Mouse (Mus musculus) intestine, embryonic 14.5 days (tissue): Measurements from ENCODE around the gene Susd2. TPM values are rescaled to one million over a fixed set of nuclear protein-coding genes. Genes with fewer than 3 reads are reported as not detected.

Source experiments
- ATAC-seq: fragments of 200-750 bp; cut with Nextera tagmentation; replicated peaks from 2 replicates; pipeline ENCODE4 v1.8.0; 2017; ENCODE audit warnings: low read depth, moderate number of reproducible peaks, moderate TSS enrichment, moderate library complexity; ENCODE audit not compliant: low FRiP score, low TSS enrichment
- DNase-seq: peaks from one replicate; pipeline ENCODE4 v3.0.0-alpha.2; 2018; ENCODE audit warnings: low spot score
- H3K27ac ChIP-seq: fragments of 300-500 bp; sonication (generic); 2 replicates; pipeline ENCODE4 v1.5.1; 2014; ENCODE audit warnings: low read depth, mild to moderate bottlenecking, control low read depth
- H3K27me3 ChIP-seq: fragments of 300-500 bp; sonication (generic); replicated peaks from 2 replicates; pipeline ENCODE4 v1.6.1; 2014; ENCODE audit warnings: low read length, control low read depth; ENCODE audit not compliant: control insufficient read depth, insufficient read depth
- H3K36me3 ChIP-seq: fragments of 300-500 bp; sonication (generic); 2 replicates; pipeline ENCODE4 v1.6.1; 2014; ENCODE audit warnings: low read length, control low read depth; ENCODE audit not compliant: control insufficient read depth, insufficient read depth
- H3K4me1 ChIP-seq: fragments of 300-500 bp; sonication (generic); replicated peaks from 2 replicates; pipeline ENCODE4 v1.6.1; 2014; ENCODE audit warnings: low read length, control low read depth, mixed read lengths; ENCODE audit not compliant: control insufficient read depth, insufficient read depth
- H3K4me2 ChIP-seq: fragments of 300-500 bp; sonication (generic); 2 replicates; pipeline ENCODE4 v1.6.1; 2014; ENCODE audit warnings: low read length
- H3K4me3 ChIP-seq: fragments of 300-500 bp; sonication (generic); 2 replicates; pipeline ENCODE4 v1.5.1; 2014; ENCODE audit warnings: low read depth, low read length, control low read depth, mixed read lengths
- H3K9ac ChIP-seq: fragments of 300-500 bp; sonication (generic); 2 replicates; pipeline ENCODE4 v1.6.1; 2014; ENCODE audit warnings: mild to moderate bottlenecking, low read length
- H3K9me3 ChIP-seq: fragments of 300-500 bp; sonication (generic); 2 replicates; pipeline ENCODE4 v1.6.1; 2016; ENCODE audit warnings: low read length, control low read depth; ENCODE audit not compliant: control insufficient read depth
- WGBS: fragments of 180-500 bp; shearing (Covaris S2); extraction: QIAGEN DNeasy Blood & Tissue Kit; methylation state at CpG from one replicate; pipeline ENCODE4 v1.1.7; 2014; 5-methylcytosine and 5-hydroxymethylcytosine counted together
- polyA plus RNA-seq: library from polyadenylated mRNA; unstranded; fragments of >200 nt; fragmentation: Nextera tagmentation; extraction: Ambion mirVana; gene quantifications from 2 replicates; pipeline ENCODE4 v1.2.1, GENCODE M21; 2014

Gene Susd2
- polyA plus RNA-seq, 1 experiment from 2014 or later = 13.0 TPM

DNA sequence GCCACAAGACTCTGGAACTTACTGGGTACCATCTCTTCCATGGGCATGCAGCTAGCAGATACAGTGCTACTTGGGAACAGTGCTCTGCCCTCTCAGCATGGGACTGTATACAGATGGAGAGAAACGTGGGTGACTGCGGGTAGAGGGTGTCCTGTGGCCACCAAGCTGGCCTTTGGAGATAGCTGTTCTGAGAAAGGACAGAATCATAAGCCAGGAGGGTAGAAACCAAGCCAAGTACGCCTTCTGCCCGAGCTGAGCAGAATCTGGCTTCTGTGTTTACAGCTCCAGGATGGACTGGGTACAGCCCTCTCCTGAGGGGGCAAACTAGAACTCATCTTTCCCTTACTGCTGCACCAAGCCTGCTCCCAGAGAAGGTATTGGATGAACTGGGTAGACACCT is 18.8 kb upstream of the Susd2 start:
- Histone ChIP-seq H3K36me3 (peaks cover 44% of the 10 kb centered on the region), H3K9ac (no peak overlapping the region), H3K27me3 (no peaks in the 10 kb centered on the region), H3K4me2 (no peak overlapping the region), H3K9me3 (no peaks in the 10 kb centered on the region), H3K4me1 (peaks cover 13% of the 10 kb centered on the region), H3K4me3 (no peak overlapping the region), H3K27ac (no peak overlapping the region)
- DNase-seq (no peak), ATAC-seq (no peak)
- 92% methylated on average over 4 of the region's 4 CpGs for WGBS

DNA sequence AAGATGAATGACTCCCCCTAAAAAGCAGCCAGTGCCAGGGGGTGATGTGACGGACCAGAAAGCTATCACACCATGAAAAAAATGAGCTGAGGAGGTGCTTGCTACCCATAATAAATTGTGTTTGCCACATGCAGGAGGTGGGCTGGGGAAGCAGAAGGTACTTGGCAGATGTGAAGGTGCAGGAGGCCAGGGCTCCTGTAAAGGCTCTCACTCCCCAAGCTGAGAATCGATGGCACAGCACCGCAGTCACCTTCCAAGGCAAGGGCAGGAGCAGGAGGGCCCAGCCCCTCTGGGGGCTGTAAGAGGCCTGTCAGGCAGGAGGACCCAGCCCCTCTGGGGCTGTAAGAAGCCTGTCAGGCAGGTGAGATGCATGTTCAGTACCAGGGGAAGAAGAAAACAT is 18.1 kb upstream of the Susd2 start:
- Histone ChIP-seq H3K4me2 (no peak overlapping the region), H3K4me3 (no peak overlapping the region), H3K27ac (no peak overlapping the region), H3K9me3 (no peaks in the 10 kb centered on the region), H3K27me3 (no peaks in the 10 kb centered on the region), H3K36me3 (peaks cover 51% of the 10 kb centered on the region), H3K9ac (no peak overlapping the region), H3K4me1 (peaks cover 12% of the 10 kb centered on the region)
- no peak for DNase-seq
- WGBS = 83% methylated on average over 3 of the region's 3 CpGs
- ATAC-seq = no peak

DNA sequence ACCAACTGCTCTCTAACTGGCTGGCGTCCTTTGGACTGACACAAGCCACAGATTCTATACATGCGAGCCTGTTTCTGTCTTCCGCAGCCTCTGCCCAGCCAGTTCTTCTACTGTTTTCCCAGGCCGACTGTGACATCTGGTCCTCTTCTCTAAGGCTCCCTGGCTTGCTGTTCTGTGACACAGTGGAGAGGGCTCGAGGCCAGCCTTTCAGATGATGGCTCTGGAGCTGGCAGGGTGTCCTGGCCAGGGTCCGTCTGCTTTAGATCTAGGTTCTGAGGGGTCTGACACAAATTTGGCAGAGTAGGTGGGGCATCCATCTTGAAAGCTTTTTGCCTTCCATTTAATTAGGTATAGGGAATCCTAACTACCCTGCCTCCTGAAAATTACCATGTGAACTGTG is 17.6 kb upstream of the Susd2 start:
- no peak for DNase-seq
- Histone ChIP-seq H3K9ac (no peak overlapping the region), H3K4me1 (peaks cover 7% of the 10 kb centered on the region), H3K4me2 (no peak overlapping the region), H3K27ac (no peak overlapping the region), H3K27me3 (no peaks in the 10 kb centered on the region), H3K36me3 (peaks cover 56% of the 10 kb centered on the region), H3K9me3 (no peaks in the 10 kb centered on the region), H3K4me3 (no peak overlapping the region)
- ATAC-seq = no peak
- 79% methylated on average over 6 of the region's 6 CpGs for WGBS

DNA sequence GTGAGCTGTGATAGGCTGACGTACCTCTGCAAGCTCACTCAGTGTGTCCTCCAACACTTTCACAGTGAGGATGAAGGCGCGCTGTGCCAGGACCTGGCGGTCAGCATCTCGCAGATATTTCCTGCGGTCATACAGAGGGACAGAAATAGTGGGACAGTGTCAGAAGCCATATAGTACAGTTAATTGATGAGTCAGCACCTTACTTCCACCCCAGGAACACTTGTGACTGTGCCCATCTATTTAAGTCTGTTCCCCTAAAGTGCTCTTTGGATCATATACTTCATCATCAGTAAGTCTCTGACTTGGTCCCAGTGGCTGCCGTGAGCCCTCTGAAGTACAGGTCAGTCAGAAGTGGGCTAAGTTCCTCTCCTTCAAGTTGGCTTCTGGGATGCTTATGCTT is 14.0 kb upstream of the Susd2 start:
- DNase-seq (no peak), ATAC-seq (no peak)
- H3K27me3 ChIP-seq = no peaks in the 10 kb centered on the region
- no peak overlapping the region for H3K4me3 ChIP-seq
- H3K27ac ChIP-seq = no peak overlapping the region
- H3K9ac ChIP-seq = no peak overlapping the region
- H3K36me3 ChIP-seq = peaks cover 81% of the 10 kb centered on the region
- 98% methylated on average over 7 of the region's 7 CpGs for WGBS
- H3K4me2 ChIP-seq = no peak overlapping the region
- no peaks in the 10 kb centered on the region for H3K9me3 ChIP-seq
- H3K4me1 ChIP-seq = no peaks in the 10 kb centered on the region

DNA sequence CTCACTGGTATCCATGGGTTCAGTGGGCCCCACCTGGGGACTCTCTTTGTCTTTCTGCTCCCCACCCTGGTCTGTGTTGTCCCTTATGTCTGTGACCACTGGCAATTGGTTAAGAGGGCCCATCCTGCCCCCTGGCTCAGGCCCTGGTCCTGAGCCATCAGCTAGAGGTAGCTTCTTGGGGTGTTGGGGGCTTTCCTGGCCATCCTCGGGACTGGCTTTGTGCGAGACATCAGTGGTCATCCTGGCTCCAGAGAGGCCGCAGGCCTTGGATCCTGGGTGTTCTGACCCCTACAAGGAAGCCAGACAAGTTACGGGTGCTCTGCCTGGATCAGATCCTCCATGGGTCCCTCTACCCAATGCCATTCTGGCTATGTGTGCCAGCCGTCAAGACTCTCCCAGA is 13.4 kb upstream of the Susd2 start:
- ATAC-seq = no peak
- H3K27ac ChIP-seq = no peak overlapping the region
- peaks cover 82% of the 10 kb centered on the region for H3K36me3 ChIP-seq
- no peak overlapping the region for H3K4me3 ChIP-seq
- no peak for DNase-seq
- no peak overlapping the region for H3K4me2 ChIP-seq
- no peak overlapping the region for H3K9ac ChIP-seq
- no peaks in the 10 kb centered on the region for H3K4me1 ChIP-seq
- H3K9me3 ChIP-seq = no peaks in the 10 kb centered on the region
- H3K27me3 ChIP-seq = no peaks in the 10 kb centered on the region
- 90% methylated on average over 5 of the region's 5 CpGs for WGBS

DNA sequence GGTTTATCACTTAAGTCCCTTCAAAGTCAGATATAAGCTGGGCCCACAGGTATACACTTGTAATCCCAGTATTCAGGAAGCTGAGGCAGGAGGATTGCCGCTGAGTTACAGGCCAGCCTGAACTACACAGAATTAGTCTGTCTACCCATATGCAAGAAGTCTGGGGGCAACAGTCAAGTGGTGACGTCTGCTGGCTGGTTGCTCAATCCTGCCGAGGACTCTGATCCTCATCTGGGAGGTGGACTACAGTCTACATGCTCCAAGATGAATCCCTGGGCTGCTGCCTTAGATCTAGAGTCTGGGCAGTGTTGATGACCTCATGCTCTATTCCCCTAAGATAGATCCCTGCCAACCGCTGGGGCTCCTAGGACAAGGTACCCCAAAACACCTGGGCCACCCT is 10.2 kb upstream of the Susd2 start:
- WGBS = 93% methylated on average over 4 of the region's 4 CpGs
- Histone ChIP-seq H3K4me2 (no peak overlapping the region), H3K27me3 (no peaks in the 10 kb centered on the region), H3K36me3 (peaks cover 97% of the 10 kb centered on the region), H3K9me3 (no peaks in the 10 kb centered on the region), H3K9ac (no peak overlapping the region), H3K4me1 (no peaks in the 10 kb centered on the region), H3K27ac (no peak overlapping the region), H3K4me3 (no peak overlapping the region)
- ATAC-seq (no peak), DNase-seq (no peak)

DNA sequence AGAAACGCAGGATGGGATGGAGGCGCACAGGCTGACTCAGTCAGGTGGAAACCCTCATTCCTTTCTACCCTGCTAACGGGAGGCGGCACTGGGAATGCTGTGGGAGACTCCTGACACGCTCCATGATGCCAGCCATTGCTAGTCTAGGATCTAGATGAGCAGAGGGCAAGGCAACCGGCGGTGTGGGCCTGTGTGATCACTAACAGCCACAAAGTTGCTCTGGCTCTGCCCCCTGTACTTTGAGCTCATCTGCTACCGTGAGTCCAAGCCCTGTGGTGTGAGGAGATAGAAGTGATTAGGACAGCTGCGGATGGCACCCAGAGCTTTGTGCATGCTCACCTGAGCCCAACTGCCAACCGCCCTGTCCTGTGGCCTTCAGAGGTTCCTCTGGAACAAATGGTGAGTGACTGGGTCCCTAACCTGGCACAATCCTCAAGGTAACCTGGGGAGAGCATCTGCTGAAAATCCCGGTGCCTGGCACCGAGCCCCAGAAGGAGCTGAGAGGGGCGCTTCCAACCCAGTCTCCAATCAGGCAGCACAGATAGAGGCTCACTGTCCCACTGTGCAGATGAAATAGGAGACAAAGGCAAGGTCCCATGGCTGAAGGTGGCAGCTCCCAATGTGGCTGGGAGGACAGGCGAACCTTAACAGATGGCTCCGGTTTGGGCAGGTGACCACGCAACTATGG is 7.7 kb upstream of the Susd2 start:
- ATAC-seq (no peak), DNase-seq (no peak)
- no peak overlapping the region for H3K27ac ChIP-seq
- no peak overlapping the region for H3K4me2 ChIP-seq
- 95% methylated on average over 16 of the region's 16 CpGs for WGBS
- H3K4me1 ChIP-seq = no peaks in the 10 kb centered on the region
- H3K9me3 ChIP-seq = no peaks in the 10 kb centered on the region
- H3K36me3 ChIP-seq = peaks cover 97% of the 10 kb centered on the region
- H3K9ac ChIP-seq = no peak overlapping the region
- H3K4me3 ChIP-seq = no peak overlapping the region
- no peaks in the 10 kb centered on the region for H3K27me3 ChIP-seq

DNA sequence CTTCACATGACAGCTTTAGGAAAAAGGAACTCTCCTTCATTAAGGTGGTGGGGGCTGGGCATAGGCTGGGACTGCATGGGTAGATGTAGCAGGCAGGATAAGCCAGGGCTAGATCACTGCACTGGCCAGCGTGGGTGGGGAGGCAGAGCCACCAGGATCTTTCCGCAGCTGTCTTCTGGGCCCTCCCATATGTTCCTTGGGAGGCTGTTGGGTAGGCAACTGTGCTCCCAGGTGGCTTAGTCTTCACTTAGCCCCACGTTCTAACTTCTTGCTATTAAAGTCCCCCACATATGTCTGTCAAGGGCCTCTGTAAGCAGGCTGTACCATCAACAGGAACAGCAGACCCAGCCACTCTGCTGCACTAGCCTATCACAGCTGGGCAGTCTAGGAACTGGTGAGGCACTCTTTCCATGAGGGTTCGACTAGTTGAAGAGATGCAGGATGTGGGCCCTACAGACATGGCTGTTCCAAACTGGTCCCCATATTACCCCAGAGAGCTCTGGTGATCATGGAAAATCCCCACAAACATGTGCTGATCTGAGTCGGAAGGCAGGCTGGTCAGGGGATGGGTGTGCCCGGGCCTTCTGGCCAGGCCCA is 6.6 kb upstream of the Susd2 start:
- H3K4me2 ChIP-seq = no peak overlapping the region
- H3K36me3 ChIP-seq = peaks cover 98% of the 10 kb centered on the region
- 97% methylated on average over 6 of the region's 6 CpGs for WGBS
- H3K4me3 ChIP-seq = no peak overlapping the region
- H3K9ac ChIP-seq = no peak overlapping the region
- H3K27me3 ChIP-seq = no peaks in the 10 kb centered on the region
- H3K9me3 ChIP-seq = no peaks in the 10 kb centered on the region
- H3K27ac ChIP-seq = no peak overlapping the region
- DNase-seq (no peak), ATAC-seq (no peak)
- no peaks in the 10 kb centered on the region for H3K4me1 ChIP-seq

DNA sequence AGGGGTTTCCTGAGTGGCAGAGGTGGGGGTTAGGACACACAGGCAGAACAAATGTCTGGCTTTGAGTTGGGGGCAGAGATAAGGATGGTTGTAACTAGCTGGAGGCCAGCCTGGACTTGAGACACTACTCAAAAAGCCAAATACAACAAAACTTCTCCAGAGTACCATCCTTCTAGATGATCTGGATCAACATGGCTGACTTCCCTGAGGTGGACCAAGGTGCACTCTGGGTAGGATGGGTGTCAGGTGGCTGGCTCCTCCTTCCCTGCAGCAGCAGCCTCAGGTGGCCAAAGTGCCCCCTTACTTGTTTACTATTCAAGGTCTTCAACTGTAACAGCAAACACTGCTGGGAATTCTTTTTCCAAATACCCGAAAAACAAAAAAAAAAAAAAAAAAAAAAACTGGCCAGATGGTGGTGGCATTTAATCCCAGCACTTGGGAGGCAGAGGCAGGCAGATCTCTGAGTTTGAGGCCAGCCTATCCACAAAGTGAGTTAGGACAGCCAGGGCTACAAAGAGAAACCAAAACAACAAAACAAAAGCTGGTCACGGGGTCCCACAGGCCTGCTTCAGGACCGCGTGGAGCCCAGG is 5.7 kb upstream of the Susd2 start:
- no peaks in the 10 kb centered on the region for H3K9me3 ChIP-seq
- no peak overlapping the region for H3K27ac ChIP-seq
- ATAC-seq (no peak), DNase-seq (no peak)
- 88% methylated on average over 4 of the region's 4 CpGs for WGBS
- no peak overlapping the region for H3K4me3 ChIP-seq
- no peak overlapping the region for H3K4me2 ChIP-seq
- peaks cover 93% of the 10 kb centered on the region for H3K36me3 ChIP-seq
- H3K27me3 ChIP-seq = no peaks in the 10 kb centered on the region
- no peak overlapping the region for H3K9ac ChIP-seq
- H3K4me1 ChIP-seq = no peaks in the 10 kb centered on the region
